Mouse (Mus musculus): ENCODE data around the gene Cmas. TPM values are rescaled to one million over a fixed set of nuclear protein-coding genes. Genes with fewer than 3 reads are reported as not detected.

Gene Cmas
- total RNA-seq, 2 experiments from 2014 or later = 49.5 to 59.1 TPM

DNA sequence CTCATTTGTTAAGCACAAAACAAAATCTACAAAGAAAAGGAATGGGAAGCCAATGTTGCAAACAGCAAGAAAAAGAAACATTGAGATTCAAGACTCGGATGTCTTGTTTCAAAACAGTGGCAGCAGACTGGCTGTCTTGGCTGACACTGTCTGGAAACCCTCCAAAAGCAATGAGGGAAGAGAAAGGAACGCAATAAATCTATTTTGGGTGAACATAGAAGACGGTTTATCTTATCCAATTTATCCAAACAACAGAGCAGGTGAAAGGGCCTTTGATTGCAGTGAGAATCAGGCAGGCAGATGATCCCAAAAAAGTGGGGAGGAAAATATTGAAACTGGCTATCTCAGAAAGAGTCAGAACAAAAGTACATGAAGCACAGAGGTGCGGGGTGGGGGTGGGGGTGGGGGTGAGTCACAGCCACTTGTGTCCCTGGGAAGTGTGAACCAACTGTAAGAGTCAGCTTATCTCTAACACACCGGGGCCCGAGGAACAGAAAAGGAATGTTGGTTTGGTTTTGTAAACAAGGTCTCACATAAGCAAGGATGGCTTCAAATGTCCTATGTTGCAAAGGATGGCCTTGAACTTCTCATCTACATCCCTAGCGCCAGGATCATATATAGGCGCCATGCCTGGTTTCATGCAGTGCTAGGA is 8.3 kb upstream of the Cmas start:
- peak; percentile 25; the same call in 1 of the 2 replicates for ATAC-seq (replicated peaks; ENCODE audit: low FRiP score, low TSS enrichment, poor library complexity, severe bottlenecking)

DNA sequence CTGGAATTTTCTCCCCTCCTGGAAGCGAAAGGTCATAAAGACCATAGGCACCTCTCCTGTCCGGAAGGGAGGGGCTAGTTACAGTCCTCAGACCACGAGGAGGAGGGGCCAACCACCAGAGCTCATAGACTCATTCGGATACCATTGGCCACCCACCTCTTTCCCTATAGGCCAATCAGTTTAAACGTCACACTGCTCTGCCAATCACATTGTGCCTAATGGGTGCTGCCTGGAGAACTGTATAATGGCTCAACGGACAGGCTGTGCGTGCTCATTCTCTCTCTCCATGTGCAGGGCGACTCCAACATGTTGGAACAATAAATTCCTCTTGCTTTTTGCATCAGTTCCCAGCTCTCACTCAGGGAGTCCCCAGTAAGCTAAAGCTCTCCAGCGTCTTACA is 5.1 kb upstream of the Cmas start:
- no peak for ATAC-seq (replicated peaks; ENCODE audit: low FRiP score, low TSS enrichment, poor library complexity, severe bottlenecking)

DNA sequence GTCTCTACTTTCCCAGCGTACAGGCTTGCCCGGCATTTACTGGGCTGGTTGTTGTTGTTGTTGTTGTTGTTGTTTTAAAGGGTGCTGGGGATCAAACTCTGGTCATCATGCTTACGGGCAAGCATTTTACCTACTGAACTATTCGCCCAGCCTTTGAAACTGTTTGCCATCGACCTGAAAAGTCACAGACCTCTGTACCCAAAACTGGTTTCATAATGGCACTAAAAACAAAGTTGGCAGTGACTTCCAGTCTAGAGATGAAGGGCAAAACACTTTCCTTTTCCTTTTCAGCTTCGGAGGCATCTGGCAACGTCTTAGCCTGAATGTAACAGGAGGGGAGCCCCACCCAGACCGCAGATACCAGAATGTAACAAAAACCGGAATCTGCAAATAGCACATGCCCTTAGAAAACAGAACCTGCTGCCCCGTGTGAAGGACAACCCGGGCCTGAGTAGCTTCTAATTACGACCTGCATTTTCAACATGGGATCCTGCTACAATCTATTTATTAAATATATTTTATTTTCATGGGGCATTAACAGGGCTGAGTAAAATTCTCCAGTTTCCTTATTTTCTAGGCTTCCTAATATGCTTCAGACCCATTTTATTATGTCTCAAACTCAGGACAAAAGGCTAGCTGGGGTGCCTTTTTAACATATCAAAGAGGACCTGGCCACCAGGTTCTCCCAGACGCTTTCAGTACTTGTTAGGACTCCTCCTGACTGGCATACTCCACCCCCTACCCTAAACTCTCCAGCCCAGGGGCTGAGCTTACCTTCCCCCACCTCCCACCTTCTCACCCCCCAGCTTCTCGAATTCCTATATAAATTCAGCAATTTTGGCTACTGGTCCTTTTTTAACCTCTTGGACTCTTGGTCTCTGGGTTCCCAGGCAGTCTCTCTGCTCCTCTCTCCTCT is 3.9 kb upstream of the Cmas start:
- ATAC-seq (replicated peaks; ENCODE audit: low FRiP score, low TSS enrichment, poor library complexity, severe bottlenecking) = peak; percentile 45

DNA sequence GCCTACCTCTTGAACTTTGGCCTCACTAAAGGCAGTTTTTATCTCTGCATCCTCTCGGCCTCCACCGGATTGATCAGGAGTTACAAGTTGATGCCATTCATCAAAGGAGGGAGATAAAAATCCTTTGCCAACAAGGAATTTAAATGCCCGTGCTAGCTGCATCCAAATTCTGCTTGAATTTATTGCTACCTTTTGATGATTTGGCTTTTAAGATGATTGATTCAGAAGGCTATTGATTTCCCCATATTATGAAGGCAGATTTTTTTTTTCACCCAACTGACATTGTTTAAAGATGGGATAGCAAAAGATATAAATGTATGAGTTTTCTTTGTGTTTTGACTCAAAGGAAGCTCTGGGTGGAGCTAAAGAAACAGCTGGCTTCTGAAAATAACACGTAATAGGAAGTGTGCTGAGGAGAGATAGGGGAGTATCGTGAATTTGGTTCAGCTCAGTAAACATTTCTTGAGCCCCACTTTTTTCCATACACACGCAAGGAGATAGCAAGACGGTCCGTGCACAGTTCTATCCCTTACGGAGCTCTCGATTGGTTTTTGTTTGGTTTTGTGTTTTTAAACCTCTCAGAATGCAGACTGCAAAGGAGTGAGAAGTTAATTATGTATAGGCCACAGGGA is 964 bp downstream of the Cmas start:
- peak; percentile 74 for ATAC-seq (replicated peaks; ENCODE audit: low FRiP score, low TSS enrichment, poor library complexity, severe bottlenecking)

DNA sequence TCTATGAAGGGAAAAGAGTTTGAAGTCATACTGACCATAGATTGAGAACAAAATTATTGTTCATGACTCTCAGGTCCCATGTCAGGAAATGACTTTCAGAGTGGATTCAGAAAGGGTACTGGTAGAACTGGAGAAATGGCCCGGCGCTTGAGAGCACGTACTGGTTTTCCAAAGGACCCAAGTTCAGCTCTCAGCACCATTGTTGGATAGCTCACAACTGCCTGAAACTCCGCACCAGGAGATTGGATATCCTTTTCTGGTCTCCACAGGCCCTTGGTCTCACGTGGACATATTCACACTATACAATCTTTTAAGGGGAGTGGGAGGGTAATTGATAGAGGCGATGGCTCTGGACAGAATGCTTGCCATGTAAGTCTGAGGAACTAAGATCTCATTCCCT is 1.5 kb downstream of the Cmas start:
- ATAC-seq (replicated peaks; ENCODE audit: low FRiP score, low TSS enrichment, poor library complexity, severe bottlenecking) = peak; percentile 1; the same call in 1 of the 2 replicates

DNA sequence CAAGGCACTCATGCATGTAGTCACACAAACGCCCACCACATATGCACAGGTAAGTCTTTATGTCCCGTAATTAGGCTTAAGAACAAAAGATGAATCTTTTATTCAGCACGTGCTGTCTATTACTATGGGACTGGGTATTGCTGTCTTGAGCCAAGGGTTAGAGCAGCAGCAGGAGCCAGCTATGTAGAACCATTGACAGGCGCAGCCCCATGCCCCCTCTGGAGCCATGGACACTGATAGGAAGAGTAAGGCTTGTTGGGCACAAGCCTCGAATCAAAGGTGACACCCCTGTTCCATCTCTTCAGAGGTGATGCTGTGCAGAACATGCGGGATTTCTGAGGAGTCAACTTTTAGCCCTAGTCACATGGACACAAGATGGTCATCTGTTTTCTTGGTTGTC is 2.1 kb downstream of the Cmas start:
- ATAC-seq (replicated peaks; ENCODE audit: low FRiP score, low TSS enrichment, poor library complexity, severe bottlenecking) = no peak

DNA sequence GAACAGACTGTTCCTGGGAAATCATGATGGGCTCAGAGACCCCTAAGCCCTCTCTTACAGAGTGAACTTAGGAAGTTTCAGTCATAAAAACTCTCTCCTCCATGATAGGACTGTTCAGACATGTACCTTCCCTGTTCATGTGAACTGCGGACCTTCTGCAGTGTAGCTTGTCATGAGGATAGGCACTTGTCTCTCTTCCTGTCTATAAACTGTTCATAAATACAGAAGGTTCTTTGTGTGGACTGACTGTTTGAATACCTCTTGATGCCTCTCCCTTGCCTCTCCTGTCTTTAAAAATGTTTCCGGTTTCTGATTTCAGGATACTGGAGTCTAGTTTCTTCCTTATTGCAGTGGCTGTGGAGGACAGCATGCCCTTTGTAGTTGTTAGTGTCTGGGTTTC is 3.1 kb downstream of the Cmas start:
- ATAC-seq (replicated peaks; ENCODE audit: low FRiP score, low TSS enrichment, poor library complexity, severe bottlenecking) = no peak

DNA sequence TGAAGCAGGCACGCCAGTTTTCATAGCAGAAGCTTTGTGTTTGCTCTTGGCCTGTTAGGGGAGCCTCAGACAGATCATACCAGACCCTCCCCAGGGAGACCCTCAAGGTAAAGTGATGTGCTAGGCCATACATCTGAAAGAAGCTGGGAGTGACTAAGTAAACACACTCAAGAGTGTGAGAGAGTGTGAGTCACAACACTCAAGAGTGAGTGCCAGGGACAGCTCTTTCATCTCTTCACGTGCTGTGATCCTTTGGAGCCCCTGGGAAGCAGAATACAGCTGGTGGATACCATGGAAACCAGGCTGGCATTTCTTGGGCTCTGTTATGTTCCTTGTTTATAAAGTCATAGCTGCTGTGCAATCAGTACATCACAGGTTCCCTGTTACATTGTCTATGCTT is 8.4 kb downstream of the Cmas start:
- ATAC-seq (replicated peaks; ENCODE audit: low FRiP score, low TSS enrichment, poor library complexity, severe bottlenecking) = no peak

DNA sequence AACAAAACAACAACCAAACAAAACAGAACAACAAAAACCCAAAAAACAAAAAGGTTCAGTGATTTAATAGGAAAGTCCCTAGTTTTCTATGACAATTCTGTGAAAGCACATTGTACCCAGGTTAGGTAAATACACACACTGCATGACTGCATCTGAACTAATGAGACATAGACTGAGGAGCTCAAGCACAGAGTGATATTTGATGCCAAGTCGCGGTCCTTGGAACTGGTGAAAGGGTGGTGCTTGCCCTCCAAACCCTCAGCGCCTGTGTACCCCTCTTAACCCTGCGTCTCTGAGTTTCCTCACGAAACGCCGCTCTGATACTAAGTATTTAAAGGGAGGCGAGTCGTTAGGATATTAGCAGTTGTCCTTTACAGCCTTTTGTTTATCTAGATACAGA is 10.8 kb downstream of the Cmas start:
- ATAC-seq (replicated peaks; ENCODE audit: low FRiP score, low TSS enrichment, poor library complexity, severe bottlenecking) = no peak

DNA sequence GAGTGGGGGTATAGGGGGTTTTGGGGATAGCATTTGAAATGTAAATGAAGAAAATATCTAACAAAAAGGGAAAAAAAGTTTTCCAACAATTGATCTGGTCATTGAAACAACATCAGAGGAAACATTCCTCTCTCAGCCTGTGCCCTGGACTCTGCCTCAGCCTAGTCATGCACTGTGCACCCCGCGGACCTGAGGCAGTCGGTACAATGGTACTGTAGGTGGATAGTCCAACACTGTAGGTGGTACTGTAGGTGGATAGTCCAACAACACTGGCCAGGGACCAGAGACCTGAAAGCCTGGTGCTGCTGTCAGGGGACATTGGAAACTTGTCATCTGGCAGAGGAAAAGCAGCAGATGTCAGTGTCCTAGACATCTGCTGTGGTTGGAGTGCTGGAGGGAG is 13.4 kb downstream of the Cmas start:
- ATAC-seq (replicated peaks; ENCODE audit: low FRiP score, low TSS enrichment, poor library complexity, severe bottlenecking) = no peak

DNA sequence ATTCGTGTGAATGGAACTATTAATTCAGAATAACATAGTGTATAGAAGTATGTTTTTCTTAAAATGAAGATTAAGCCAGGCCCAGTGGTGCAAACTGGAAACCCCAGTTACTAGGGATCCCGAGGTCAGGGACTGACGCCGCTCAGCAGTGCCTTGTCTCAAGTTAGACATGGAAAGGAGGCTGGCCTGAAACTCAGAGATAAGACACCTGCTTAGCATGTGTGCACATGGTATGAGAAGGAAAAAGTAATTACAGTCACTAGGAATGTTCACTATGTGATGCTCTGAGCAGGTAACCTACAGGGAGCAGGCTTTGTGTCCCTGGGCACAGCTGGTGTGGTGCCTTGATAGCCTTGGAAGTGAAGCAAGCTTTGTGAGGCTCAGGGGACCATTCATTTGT is 15.2 kb downstream of the Cmas start:
- ATAC-seq (replicated peaks; ENCODE audit: low FRiP score, low TSS enrichment, poor library complexity, severe bottlenecking) = peak; percentile 69

DNA sequence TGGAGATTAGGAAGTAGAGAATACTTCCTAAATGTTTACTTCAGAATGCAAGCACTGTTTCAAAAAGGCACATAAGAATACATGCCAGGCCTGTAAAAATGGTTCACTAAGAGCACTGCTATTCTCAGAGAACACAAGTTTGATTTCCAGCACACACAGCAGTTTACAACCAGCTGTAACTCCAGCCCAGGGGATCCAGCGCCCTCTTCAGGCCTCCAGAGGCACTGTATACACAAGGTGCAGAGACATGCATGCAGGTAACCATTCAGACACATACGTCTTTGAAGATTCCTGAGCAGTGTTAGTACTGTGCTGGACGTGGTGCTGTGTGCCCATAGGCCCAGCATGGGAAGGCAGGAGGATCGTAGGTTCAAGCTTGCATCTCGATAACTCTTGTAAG is 17.1 kb downstream of the Cmas start:
- ATAC-seq (replicated peaks; ENCODE audit: low FRiP score, low TSS enrichment, poor library complexity, severe bottlenecking) = no peak

DNA sequence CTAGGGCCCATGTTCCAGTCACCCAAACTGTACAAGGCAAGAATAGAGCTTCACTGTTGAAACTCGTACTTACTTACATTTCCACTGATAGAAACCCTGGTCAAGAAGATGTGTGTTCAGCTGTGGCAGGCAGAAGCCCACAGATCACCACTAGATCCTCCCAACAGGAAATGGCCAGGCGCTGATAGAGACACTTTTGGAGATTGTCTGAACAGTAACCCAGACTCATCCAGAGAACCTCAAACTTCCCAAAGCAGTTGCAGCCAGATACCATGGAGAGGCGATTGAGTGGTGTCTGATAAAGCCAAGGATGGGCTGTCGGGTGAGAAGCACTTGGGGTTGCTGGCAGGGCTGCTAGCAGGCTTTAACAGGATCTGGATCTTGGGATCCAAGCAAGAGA is 20.4 kb downstream of the Cmas start:
- ATAC-seq (replicated peaks; ENCODE audit: low FRiP score, low TSS enrichment, poor library complexity, severe bottlenecking) = peak; percentile 69

DNA sequence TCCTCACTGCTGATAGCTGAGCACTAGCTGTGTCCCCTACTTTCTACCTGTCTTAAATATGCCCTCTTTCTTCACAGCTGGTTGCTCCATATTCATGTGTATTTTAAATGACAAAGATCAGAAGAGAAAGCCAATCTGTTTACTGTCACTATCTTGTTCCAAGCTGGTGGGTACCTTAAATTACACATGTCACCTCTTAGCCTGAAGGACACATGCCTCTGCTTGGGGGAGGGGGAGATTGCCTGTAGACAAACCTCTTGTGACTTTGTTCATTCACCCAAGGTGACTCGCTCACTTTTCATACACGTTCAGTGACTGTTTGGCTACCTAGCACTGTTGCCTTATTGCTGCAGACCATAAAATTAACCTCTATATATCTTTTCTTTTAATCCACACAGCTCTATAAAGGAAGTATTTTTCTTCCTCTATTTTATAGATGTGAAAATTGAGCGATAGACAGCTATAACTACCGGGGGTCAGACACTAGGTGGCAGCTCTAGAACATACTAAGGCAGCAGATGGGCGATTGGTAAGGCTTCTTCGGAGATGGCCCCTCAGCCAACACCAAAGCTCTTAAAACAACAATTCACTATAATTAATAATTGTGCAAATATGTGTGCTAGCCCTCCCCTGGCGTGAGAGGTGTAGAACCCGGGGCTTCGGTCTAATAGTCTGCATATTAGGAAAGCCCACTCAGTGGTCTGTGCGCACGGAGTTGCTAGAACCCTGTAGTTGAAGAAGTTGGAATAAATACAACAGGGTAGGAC is 22.7 kb downstream of the Cmas start:
- ATAC-seq (replicated peaks; ENCODE audit: low FRiP score, low TSS enrichment, poor library complexity, severe bottlenecking) = peak; percentile 54

DNA sequence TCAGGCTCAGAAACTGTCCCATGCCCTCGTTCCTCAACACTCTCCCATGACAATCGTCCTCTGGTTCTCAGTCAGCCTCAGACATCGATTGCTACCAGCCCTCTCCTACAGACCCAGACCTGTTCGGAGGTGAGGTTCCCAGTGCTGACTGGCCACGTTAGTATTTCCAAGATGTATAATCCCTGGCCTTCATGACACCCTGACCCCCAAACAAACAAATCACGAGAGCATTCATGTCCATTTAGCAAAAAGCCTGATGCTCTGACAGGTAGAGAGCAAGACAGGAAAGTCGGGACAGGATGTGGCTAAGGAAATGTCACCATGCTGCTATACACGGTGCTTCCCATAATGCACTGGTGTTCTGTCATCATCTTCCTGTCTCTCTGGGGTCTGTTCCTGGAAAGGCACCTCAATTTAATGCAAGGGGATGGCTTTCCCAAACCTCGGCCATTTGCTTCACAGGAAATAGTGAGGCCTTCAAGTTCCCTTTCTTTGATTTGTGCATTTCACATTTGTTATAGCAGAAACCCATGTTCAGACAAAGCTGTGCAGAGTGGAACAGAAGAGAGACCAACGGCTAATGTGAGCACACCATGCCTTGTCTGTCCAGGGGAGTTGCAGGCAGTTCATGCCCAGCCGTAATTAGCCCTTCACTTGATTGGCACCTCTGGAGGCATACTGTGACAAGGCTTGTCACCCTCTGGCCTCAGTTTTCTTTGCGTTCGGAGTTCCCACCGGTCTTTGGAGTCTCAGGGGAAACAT is 23.5 kb downstream of the Cmas start:
- ATAC-seq (replicated peaks; ENCODE audit: low FRiP score, low TSS enrichment, poor library complexity, severe bottlenecking) = no peak

DNA sequence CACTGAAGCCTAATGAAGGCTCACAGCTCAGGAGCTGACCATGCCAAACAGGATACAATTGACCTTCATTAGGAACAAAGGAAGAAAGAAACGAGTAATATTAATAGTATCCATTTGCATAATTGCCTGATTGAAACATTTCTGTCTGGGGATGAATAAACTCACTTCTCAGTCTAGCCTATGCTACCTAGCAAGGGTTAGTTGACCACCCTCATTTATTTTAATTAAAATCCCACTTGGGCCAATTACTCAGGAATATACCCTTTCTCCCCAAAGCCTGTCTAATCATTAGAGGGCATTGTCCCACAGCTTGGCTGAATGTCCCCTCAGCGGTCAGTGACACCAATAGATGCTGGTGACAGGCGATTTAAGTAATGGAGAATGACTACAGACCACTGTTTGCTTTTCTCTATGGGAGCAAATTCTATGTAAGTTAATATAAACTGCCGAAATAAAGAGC is 24.1 kb downstream of the Cmas start:
- no peak for ATAC-seq (replicated peaks; ENCODE audit: low FRiP score, low TSS enrichment, poor library complexity, severe bottlenecking)

DNA sequence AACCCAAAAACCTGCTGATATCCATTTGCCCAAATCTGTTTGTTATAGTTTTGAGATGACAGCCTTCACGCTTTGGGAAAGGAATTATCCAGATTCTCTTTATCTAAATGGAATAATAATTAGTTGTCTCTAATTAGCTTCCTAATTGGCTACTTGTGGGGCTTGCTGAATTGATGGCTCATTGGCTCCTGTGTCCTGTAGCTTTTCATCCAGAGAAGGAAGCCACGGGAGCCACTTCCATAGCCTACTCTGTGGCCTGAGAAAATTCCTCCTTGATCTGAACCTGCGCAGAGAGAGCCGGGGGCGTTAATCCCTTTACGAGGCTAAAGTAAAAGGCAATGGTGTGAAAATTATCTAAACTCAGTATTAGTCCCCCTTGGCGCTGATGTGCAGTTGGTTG is 24.8 kb downstream of the Cmas start:
- no peak for ATAC-seq (replicated peaks; ENCODE audit: low FRiP score, low TSS enrichment, poor library complexity, severe bottlenecking)

DNA sequence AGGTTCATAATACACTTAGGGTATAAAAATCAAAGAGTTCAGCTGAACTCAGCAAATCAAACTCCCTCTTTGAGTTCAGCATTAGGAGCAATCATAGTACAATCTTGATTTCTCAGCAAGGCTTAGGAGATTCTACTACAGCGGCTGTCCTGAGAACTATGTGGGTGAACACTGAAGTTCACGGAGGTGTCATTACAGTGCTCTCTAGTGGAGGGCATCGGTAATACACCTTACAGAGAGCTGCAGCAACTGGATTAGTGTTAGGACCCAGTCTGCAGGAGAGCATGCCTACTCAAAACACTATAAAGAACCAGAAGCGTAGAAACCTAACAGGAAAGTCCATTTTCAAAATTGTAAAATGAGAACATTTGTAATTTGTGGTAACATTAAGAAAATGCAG is 28.9 kb downstream of the Cmas start:
- ATAC-seq (replicated peaks; ENCODE audit: low FRiP score, low TSS enrichment, poor library complexity, severe bottlenecking) = peak; percentile 86

DNA sequence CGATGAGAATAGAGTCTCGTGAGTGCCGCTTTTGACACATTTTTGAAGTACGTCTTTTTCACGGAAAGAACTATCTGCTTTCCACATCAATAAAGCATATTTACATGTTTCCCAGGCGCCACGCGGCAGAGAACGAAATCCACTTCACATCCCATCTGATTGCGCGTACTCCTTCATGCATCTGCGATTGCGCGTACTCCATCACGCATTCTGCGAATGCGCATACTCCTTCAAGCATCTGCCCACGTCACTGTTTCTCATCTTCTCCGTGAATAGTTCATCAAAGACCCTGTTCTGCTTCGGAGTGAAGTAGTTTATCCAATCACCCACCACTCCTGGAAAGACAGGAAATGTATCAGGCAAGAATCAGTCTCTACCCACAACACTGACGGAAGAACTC is 29.6 kb downstream of the Cmas start:
- no peak for ATAC-seq (replicated peaks; ENCODE audit: low FRiP score, low TSS enrichment, poor library complexity, severe bottlenecking)

Measured in megakaryocyte-erythroid progenitor cell, adult 5-6 weeks (primary cell).